Mouse (Mus musculus) myocyte (in vitro differentiated cells): Measurements from ENCODE around the gene Prss32.

ENCODE experiments used
- CEBPB ChIP-seq: IDR thresholded peaks from 2 replicates; pipeline ENCODE4 v1.6.1; 2011; ENCODE audit warnings: mild to moderate bottlenecking, moderate library complexity; ENCODE audit not compliant: poor library complexity, insufficient read depth, severe bottlenecking
- MAX ChIP-seq: IDR thresholded peaks from one replicate; pipeline ENCODE4 v1.6.1; 2011; ENCODE audit warnings: low read depth, mild to moderate bottlenecking, control low read depth
- MYOG ChIP-seq, 3 experiments: IDR thresholded peaks; one replicate each; pipeline ENCODE4 v1.6.1; 2011; ENCODE audit warnings: control low read depth in 2 of 3, low read depth in 2 of 3, mild to moderate bottlenecking in 2 of 3; ENCODE audit not compliant: insufficient read length in 2 of 3, control insufficient read depth in 1 of 3, insufficient read depth in 1 of 3
- POLR2A ChIP-seq: IDR thresholded peaks from one replicate; pipeline ENCODE4 v1.6.1; 2011; ENCODE audit warnings: low read depth, mild to moderate bottlenecking, control low read depth, moderate library complexity; ENCODE audit not compliant: insufficient read length
- POLR2AphosphoS2 ChIP-seq: IDR thresholded peaks from one replicate; pipeline ENCODE4 v1.6.1; 2011; ENCODE audit warnings: low read depth, control low read depth; ENCODE audit not compliant: insufficient read length
- SRF ChIP-seq: IDR thresholded peaks from one replicate; pipeline ENCODE4 v1.6.1; 2011; ENCODE audit warnings: low read depth; ENCODE audit not compliant: control insufficient read depth, insufficient read length
- TCF12 ChIP-seq: IDR thresholded peaks from one replicate; pipeline ENCODE4 v1.6.1; 2011; ENCODE audit warnings: mild to moderate bottlenecking, control low read depth; ENCODE audit not compliant: poor library complexity, insufficient read depth, severe bottlenecking
- USF1 ChIP-seq: IDR thresholded peaks from one replicate; pipeline ENCODE4 v1.6.1; 2011; ENCODE audit warnings: low read depth, mild to moderate bottlenecking, control low read depth, moderate library complexity

DNA sequence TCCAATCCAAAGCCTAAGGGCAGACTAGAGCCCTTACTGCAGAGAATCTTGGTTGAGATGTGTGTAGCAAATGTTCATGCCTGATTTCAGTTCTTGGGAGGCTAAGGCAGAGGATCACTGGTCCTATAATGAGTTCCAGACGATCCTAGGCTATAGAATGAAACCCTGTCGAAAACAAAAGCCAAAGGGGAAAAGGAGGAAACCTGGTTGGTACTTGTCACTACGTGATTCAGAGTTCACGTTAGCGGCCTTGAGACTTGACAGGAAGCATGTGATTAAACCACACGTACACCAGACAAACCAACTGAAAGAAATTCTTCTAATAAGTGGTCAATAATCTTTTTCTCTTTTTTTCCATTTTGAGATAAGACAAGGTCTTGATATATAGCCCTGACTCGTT, 46.3 kb upstream of the Prss32 start:
- TF ChIP-seq POLR2A (no peak), TCF12 (no peak), MYOG (IDR thresholded peaks at IDR 0.05; ENCODE audit: control insufficient read depth in 1 of 3, insufficient read depth in 1 of 3, insufficient read length in 2 of 3, low read depth in 2 of 3) (no peak), CEBPB (no peak), MAX (no peak), POLR2AphosphoS2 (no peak), USF1 (no peak), SRF (no peak)
